Mouse (Mus musculus) intestine, postnatal 0 days (tissue): ENCODE measurements around the gene Obscn. TPM values are rescaled to one million over a fixed set of nuclear protein-coding genes. Genes with fewer than 3 reads are reported as not detected.

ENCODE experiments used
- ATAC-seq: fragments of 200-750 bp; cut with Nextera tagmentation; 2 replicates; pipeline ENCODE4 v1.8.0; 2017; ENCODE audit warnings: mild to moderate bottlenecking, moderate TSS enrichment, moderate library complexity
- H3K27ac ChIP-seq: fragments of 300-500 bp; sonication (generic); 2 replicates; pipeline ENCODE4 v1.5.1; 2014; ENCODE audit warnings: mild to moderate bottlenecking, low read depth, low read length, moderate library complexity
- H3K27me3 ChIP-seq: fragments of 300-500 bp; sonication (generic); replicated peaks from 2 replicates; pipeline ENCODE4 v1.6.1; 2014; ENCODE audit warnings: low read length, mixed read lengths; ENCODE audit not compliant: control insufficient read depth, insufficient read depth
- H3K36me3 ChIP-seq: fragments of 300-500 bp; sonication (generic); 2 replicates; pipeline ENCODE4 v1.6.1; 2014; ENCODE audit warnings: mild to moderate bottlenecking, moderate library complexity; ENCODE audit not compliant: control insufficient read depth, insufficient read depth
- H3K4me1 ChIP-seq: fragments of 300-500 bp; sonication (generic); replicated peaks from 2 replicates; pipeline ENCODE4 v1.6.1; 2014; ENCODE audit warnings: antibody characterized with exemption, low read length, mixed read lengths; ENCODE audit not compliant: control insufficient read depth, insufficient read depth
- H3K4me2 ChIP-seq: fragments of 300-500 bp; sonication (generic); replicated peaks from 2 replicates; pipeline ENCODE4 v1.6.1; 2014; ENCODE audit warnings: low read depth, mild to moderate bottlenecking, moderate library complexity
- H3K4me3 ChIP-seq: fragments of 300-500 bp; sonication (generic); 2 replicates; pipeline ENCODE4 v1.5.1; 2014; ENCODE audit warnings: low read depth, low read length
- H3K9ac ChIP-seq: fragments of 300-500 bp; sonication (generic); 2 replicates; pipeline ENCODE4 v1.6.1; 2014; ENCODE audit warnings: mild to moderate bottlenecking, low read depth, low read length
- H3K9me3 ChIP-seq: fragments of 300-500 bp; sonication (generic); 2 replicates; pipeline ENCODE4 v1.6.1; 2016; ENCODE audit warnings: mixed run types; ENCODE audit not compliant: control insufficient read depth
- CTCF ChIP-seq: sonication (generic); IDR thresholded peaks from 2 replicates; pipeline ENCODE4 v1.5.1; 2016; ENCODE audit warnings: low read depth, mild to moderate bottlenecking, control low read depth, antibody characterized with exemption, moderate library complexity
- WGBS: fragments of 180-500 bp; shearing (Covaris S2); extraction: QIAGEN DNeasy Blood & Tissue Kit; methylation state at CpG from one replicate; pipeline ENCODE4 v1.1.7; 2014; 5-methylcytosine and 5-hydroxymethylcytosine counted together
- polyA plus RNA-seq: library from polyadenylated mRNA; unstranded; fragments of >200 nt; fragmentation: Nextera tagmentation; extraction: Ambion mirVana; gene quantifications from 2 replicates; pipeline ENCODE4 v1.2.1, GENCODE M21; 2015

The Obscn gene
- polyA plus RNA-seq, 1 experiment from 2014 or later: 0.23 TPM

DNA sequence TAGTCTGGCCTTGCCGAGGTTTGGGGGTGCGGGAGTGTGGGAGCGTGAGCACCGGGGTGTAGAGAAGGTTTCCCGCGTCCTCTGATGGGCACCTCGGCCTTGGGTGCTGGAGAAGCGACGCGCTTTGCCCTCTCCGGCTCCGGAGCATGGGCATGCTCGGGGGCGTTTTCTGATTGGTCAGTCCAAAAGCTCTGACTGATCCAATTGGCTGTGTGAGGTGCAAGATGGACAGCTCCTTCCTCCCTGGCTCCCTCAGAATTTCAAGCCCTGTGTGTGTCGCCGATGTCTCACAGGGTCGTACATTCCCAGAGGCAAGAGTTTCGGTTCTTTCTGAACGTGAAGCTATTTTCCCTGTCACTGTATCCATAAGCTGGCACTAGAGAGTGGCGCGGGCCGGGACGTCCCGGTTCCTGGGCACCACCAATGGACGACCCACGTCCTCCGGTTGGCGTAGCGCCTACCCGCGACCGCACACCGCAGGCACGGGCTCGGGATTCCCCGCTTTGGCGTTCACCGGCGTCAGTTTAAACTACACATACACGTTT is 176.2 kb downstream of the Obscn start:
- Histone ChIP-seq H3K27me3 (peaks cover 8% of the 10 kb centered on the region), H3K9ac (no peak overlapping the region), H3K27ac (no peak overlapping the region), H3K4me2 (peak overlapping the region; percentile 76), H3K4me3 (peak overlapping the region; percentile 43), H3K9me3 (no peaks in the 10 kb centered on the region), H3K36me3 (peaks cover 8% of the 10 kb centered on the region; the same call in 1 of the 2 replicates), H3K4me1 (peaks cover 8% of the 10 kb centered on the region; the same call in 1 of the 2 replicates)
- TF ChIP-seq CTCF: peak; percentile 60
- WGBS: 2% methylated on average over 40 of the region's 40 CpGs
- peak; percentile 73 for ATAC-seq

- Histone ChIP-seq H3K9me3 (no peaks in the 10 kb centered on the region), H3K36me3 (peaks cover 8% of the 10 kb centered on the region; the same call in 1 of the 2 replicates), H3K4me2 (peak overlapping the region; percentile 76), H3K9ac (no peak overlapping the region), H3K4me3 (peak overlapping the region; percentile 43), H3K4me1 (peaks cover 8% of the 10 kb centered on the region; the same call in 1 of the 2 replicates), H3K27me3 (peaks cover 8% of the 10 kb centered on the region), H3K27ac (no peak overlapping the region)
- no peak for ATAC-seq
- WGBS: 35% methylated on average over 15 of the region's 15 CpGs
- no peak for TF ChIP-seq CTCF
Observed at GRCm38 (mm10) chr11:58959186-58959825, 176.9 kb downstream of the Obscn start.

GRCm38 (mm10) chr11:58958536-58958935 is 177.7 kb downstream of the Obscn start:
- H3K4me3 ChIP-seq: no peak overlapping the region
- no peaks in the 10 kb centered on the region for H3K9me3 ChIP-seq
- H3K4me1 ChIP-seq: peaks cover 8% of the 10 kb centered on the region; the same call in 1 of the 2 replicates
- no peak for TF ChIP-seq CTCF
- peaks cover 8% of the 10 kb centered on the region; the same call in 1 of the 2 replicates for H3K36me3 ChIP-seq
- no peak overlapping the region for H3K27ac ChIP-seq
- H3K27me3 ChIP-seq: peaks cover 8% of the 10 kb centered on the region
- 91% methylated on average over 6 of the region's 6 CpGs for WGBS
- H3K4me2 ChIP-seq: no peak overlapping the region
- no peak overlapping the region for H3K9ac ChIP-seq
- ATAC-seq: no peak

DNA sequence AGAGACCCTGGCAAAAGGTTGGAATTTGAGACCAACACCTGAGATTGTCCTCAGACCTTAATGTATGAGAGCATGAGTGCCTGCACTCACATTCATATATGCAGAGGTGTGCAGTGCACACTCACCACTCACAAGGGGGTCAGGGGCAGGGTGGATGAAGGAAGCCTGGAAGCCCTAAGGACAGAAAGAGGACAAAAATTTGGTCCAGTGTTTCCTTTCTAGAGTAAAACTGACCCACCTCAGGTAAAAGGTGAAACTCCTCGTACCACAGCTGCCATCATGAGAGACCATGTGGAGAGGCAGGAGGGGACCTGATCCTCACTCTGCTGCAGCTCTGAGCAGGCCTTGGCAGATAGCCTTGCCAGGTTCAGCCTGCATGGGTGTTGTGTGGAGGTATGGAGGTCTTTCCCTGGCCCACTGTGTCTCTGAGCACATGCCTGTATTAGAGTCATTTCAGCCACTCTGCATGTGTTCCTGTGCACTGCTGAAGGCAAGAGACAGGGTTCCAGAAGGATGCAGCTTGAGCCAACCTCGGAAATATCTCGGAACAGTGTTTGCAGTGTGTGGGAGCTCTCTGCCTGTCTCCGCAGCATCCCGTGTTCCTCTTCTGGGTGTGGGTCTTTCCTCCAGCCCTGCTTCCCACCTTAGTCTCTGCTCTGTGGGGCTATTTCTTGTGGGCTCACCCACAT is 178.8 kb downstream of the Obscn start:
- H3K9ac ChIP-seq: no peak overlapping the region

DNA sequence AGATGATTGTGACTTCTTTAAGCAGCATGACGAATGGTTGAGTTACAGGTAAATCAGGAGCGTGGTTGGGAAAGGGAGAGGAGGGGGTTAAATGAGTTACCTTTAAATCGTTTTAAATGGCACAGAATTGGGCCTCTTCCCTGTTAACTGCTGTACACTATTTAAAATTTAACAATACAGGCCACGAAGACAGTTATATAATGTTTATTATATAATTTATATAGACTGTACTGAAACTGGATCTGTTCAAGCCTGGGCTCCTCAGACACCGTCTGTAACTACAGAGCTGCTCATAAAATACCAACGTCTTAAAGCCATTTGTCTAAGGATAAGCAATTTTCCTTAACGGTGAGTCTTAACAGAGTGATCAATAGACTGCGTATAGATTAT is 180.3 kb downstream of the Obscn start:
- no peaks in the 10 kb centered on the region for H3K27me3 ChIP-seq
- no peak overlapping the region for H3K27ac ChIP-seq
- no peak for TF ChIP-seq CTCF
- no peak for ATAC-seq
- WGBS: 6% methylated on average over 8 of the region's 8 CpGs
- peak overlapping the region; percentile 56 for H3K4me3 ChIP-seq
- peaks cover 8% of the 10 kb centered on the region; the same call in 1 of the 2 replicates for H3K36me3 ChIP-seq
- H3K9me3 ChIP-seq: no peaks in the 10 kb centered on the region
- peaks cover 8% of the 10 kb centered on the region; the same call in 1 of the 2 replicates for H3K4me1 ChIP-seq
- H3K4me2 ChIP-seq: peak overlapping the region; percentile 78
- peak overlapping the region; percentile 61 for H3K9ac ChIP-seq

More for the DNA sequence above, 178.8 kb downstream of the Obscn start:
- no peak overlapping the region for H3K4me3 ChIP-seq
- H3K27me3 ChIP-seq: peaks cover 8% of the 10 kb centered on the region; the same call in 1 of the 2 replicates
- H3K4me2 ChIP-seq: peak overlapping the region; percentile 78; the same call in 1 of the 2 replicates
- no peaks in the 10 kb centered on the region for H3K9me3 ChIP-seq
- no peak overlapping the region for H3K27ac ChIP-seq
- H3K36me3 ChIP-seq: peaks cover 8% of the 10 kb centered on the region; the same call in 1 of the 2 replicates
- H3K4me1 ChIP-seq: peaks cover 8% of the 10 kb centered on the region; the same call in 1 of the 2 replicates
- TF ChIP-seq CTCF: no peak
- ATAC-seq: no peak
- 80% methylated on average over 5 of the region's 5 CpGs for WGBS
